Mouse (Mus musculus) liver, embryonic 11.5 days (tissue): ENCODE results near the gene N4bp1. TPM values are rescaled to one million over a fixed set of nuclear protein-coding genes. Genes with fewer than 3 reads are reported as not detected.

Experiments
- ATAC-seq: fragments of 200-750 bp; cut with Nextera tagmentation; replicated peaks from 2 replicates; pipeline ENCODE4 v1.8.0; 2017; ENCODE audit warnings: moderate number of reproducible peaks, mild to moderate bottlenecking, moderate TSS enrichment, moderate library complexity; ENCODE audit not compliant: low FRiP score
- DNase-seq: peaks from one replicate; pipeline ENCODE4 v3.0.0-alpha.2; 2017; ENCODE audit warnings: low spot score
- H3K27ac ChIP-seq: fragments of 300-500 bp; sonication (generic); 2 replicates; pipeline ENCODE4 v1.5.1; 2014; ENCODE audit warnings: mild to moderate bottlenecking, low read depth, low read length, control low read depth
- H3K27me3 ChIP-seq: fragments of 300-500 bp; sonication (generic); replicated peaks from 2 replicates; pipeline ENCODE4 v1.6.1; 2014; ENCODE audit warnings: low read length, mixed read lengths; ENCODE audit not compliant: control insufficient read depth, insufficient read depth
- H3K36me3 ChIP-seq: fragments of 300-500 bp; sonication (generic); 2 replicates; pipeline ENCODE4 v1.6.1; 2014; ENCODE audit warnings: mild to moderate bottlenecking, low read length, moderate library complexity, mixed read lengths; ENCODE audit not compliant: control insufficient read depth, insufficient read depth
- H3K4me1 ChIP-seq: fragments of 300-500 bp; sonication (generic); replicated peaks from 2 replicates; pipeline ENCODE4 v1.6.1; 2014; ENCODE audit warnings: low read length, mixed read lengths; ENCODE audit not compliant: control insufficient read depth, insufficient read depth
- H3K4me2 ChIP-seq: fragments of 300-500 bp; sonication (generic); 2 replicates; pipeline ENCODE4 v1.6.1; 2014; ENCODE audit warnings: mild to moderate bottlenecking, control low read depth, moderate library complexity
- H3K4me3 ChIP-seq: fragments of 300-500 bp; sonication (generic); 2 replicates; pipeline ENCODE4 v1.5.1; 2014; ENCODE audit warnings: low read depth, low read length, control low read depth
- H3K9ac ChIP-seq: fragments of 300-500 bp; sonication (generic); 2 replicates; pipeline ENCODE4 v1.6.1; 2014; ENCODE audit warnings: low read depth, low read length, control low read depth
- H3K9me3 ChIP-seq: fragments of 300-500 bp; sonication (generic); 2 replicates; pipeline ENCODE4 v1.6.1; 2016; ENCODE audit warnings: low read length, inconsistent platforms, mixed read lengths; ENCODE audit not compliant: control insufficient read depth
- WGBS: fragments of 180-500 bp; shearing (Covaris S2); extraction: QIAGEN DNeasy Blood & Tissue Kit; methylation state at CpG from one replicate; pipeline ENCODE4 v1.1.7; 2014; 5-methylcytosine and 5-hydroxymethylcytosine counted together
- polyA plus RNA-seq: library from polyadenylated mRNA; unstranded; fragments of >200 nt; fragmentation: Nextera tagmentation; extraction: Ambion mirVana; gene quantifications from 2 replicates; pipeline ENCODE4 v1.2.1, GENCODE M21; 2014

The N4bp1 gene
- polyA plus RNA-seq, 1 experiment from 2014 or later, result 7.8 TPM

GRCm38 (mm10) chr8:86845875-86846274 is 39.2 kb downstream of the N4bp1 start:
- Histone ChIP-seq H3K4me1 (no peaks in the 10 kb centered on the region), H3K9ac (no peak overlapping the region), H3K27ac (no peak overlapping the region), H3K27me3 (no peaks in the 10 kb centered on the region), H3K4me3 (no peak overlapping the region), H3K9me3 (no peaks in the 10 kb centered on the region), H3K4me2 (no peak overlapping the region), H3K36me3 (peaks cover 21% of the 10 kb centered on the region)
- 90% methylated on average over 5 of the region's 5 CpGs for WGBS
- ATAC-seq, result no peak
- no peak for DNase-seq

GRCm38 (mm10) chr8:86844856-86845255 is 40.2 kb downstream of the N4bp1 start:
- no peak overlapping the region for H3K27ac ChIP-seq
- H3K9me3 ChIP-seq, result no peaks in the 10 kb centered on the region
- peaks cover 19% of the 10 kb centered on the region for H3K36me3 ChIP-seq

GRCm38 (mm10) chr8:86843896-86844295 is 41.2 kb downstream of the N4bp1 start:
- ATAC-seq (peak; percentile 42; the same call in 1 of the 2 replicates), DNase-seq (no peak)
- WGBS, result 84% methylated on average over 8 of the region's 8 CpGs
- Histone ChIP-seq H3K9ac (no peak overlapping the region), H3K27ac (no peak overlapping the region), H3K9me3 (no peaks in the 10 kb centered on the region), H3K27me3 (no peaks in the 10 kb centered on the region), H3K4me3 (no peak overlapping the region), H3K4me1 (no peaks in the 10 kb centered on the region), H3K4me2 (no peak overlapping the region), H3K36me3 (peaks cover 21% of the 10 kb centered on the region)

More at GRCm38 (mm10) chr8:86844856-86845255, 40.2 kb downstream of the N4bp1 start:
- ATAC-seq, result no peak
- DNase-seq, result no peak
- Histone ChIP-seq H3K4me3 (no peak overlapping the region), H3K9ac (no peak overlapping the region), H3K4me2 (no peak overlapping the region), H3K4me1 (no peaks in the 10 kb centered on the region), H3K27me3 (no peaks in the 10 kb centered on the region)
- 95% methylated on average over 6 of the region's 6 CpGs for WGBS

- WGBS, result 88% methylated on average over 8 of the region's 8 CpGs
- Histone ChIP-seq H3K9me3 (no peaks in the 10 kb centered on the region), H3K4me1 (no peaks in the 10 kb centered on the region), H3K9ac (no peak overlapping the region), H3K27me3 (no peaks in the 10 kb centered on the region), H3K4me2 (no peak overlapping the region), H3K27ac (no peak overlapping the region), H3K36me3 (peaks cover 17% of the 10 kb centered on the region), H3K4me3 (no peak overlapping the region)
- DNase-seq (no peak), ATAC-seq (no peak)
Observed at GRCm38 (mm10) chr8:86841556-86842309, 43.3 kb downstream of the N4bp1 start.

- Histone ChIP-seq H3K4me2 (no peak overlapping the region), H3K9me3 (no peaks in the 10 kb centered on the region)
- no peak for ATAC-seq
Observed at GRCm38 (mm10) chr8:86840120-86840693, 44.9 kb downstream of the N4bp1 start.

GRCm38 (mm10) chr8:86838707-86839438 is 46.2 kb downstream of the N4bp1 start:
- no peaks in the 10 kb centered on the region for H3K27me3 ChIP-seq
- no peaks in the 10 kb centered on the region for H3K4me1 ChIP-seq
- DNase-seq, result no peak
- no peak overlapping the region for H3K9ac ChIP-seq
- no peak overlapping the region for H3K27ac ChIP-seq
- H3K36me3 ChIP-seq, result peaks cover 13% of the 10 kb centered on the region
- H3K9me3 ChIP-seq, result no peaks in the 10 kb centered on the region
- H3K4me2 ChIP-seq, result no peak overlapping the region
- no peak for ATAC-seq
- WGBS, result 82% methylated on average over 6 of the region's 6 CpGs
- no peak overlapping the region for H3K4me3 ChIP-seq

More at GRCm38 (mm10) chr8:86840120-86840693, 44.9 kb downstream of the N4bp1 start:
- WGBS, result 91% methylated on average over 12 of the region's 12 CpGs
- Histone ChIP-seq H3K27ac (no peak overlapping the region), H3K9ac (no peak overlapping the region), H3K27me3 (no peaks in the 10 kb centered on the region), H3K4me3 (no peak overlapping the region), H3K4me1 (no peaks in the 10 kb centered on the region), H3K36me3 (peaks cover 17% of the 10 kb centered on the region)
- no peak for DNase-seq

- no peaks in the 10 kb centered on the region for H3K9me3 ChIP-seq
- H3K4me3 ChIP-seq, result no peak overlapping the region
- WGBS, result 61% methylated on average over 2 of the region's 2 CpGs
- no peak for ATAC-seq
- H3K9ac ChIP-seq, result no peak overlapping the region
- no peak overlapping the region for H3K4me2 ChIP-seq
- H3K36me3 ChIP-seq, result peaks cover 5% of the 10 kb centered on the region; the same call in 1 of the 2 replicates
- DNase-seq, result no peak
- no peak overlapping the region for H3K27ac ChIP-seq
- no peaks in the 10 kb centered on the region for H3K27me3 ChIP-seq
- H3K4me1 ChIP-seq, result no peaks in the 10 kb centered on the region
Observed at GRCm38 (mm10) chr8:86837234-86837633, 47.8 kb downstream of the N4bp1 start.

- Histone ChIP-seq H3K27me3 (no peaks in the 10 kb centered on the region), H3K4me1 (no peaks in the 10 kb centered on the region), H3K9me3 (no peaks in the 10 kb centered on the region), H3K9ac (no peak overlapping the region), H3K4me2 (no peak overlapping the region), H3K27ac (no peak overlapping the region), H3K4me3 (no peak overlapping the region), H3K36me3 (peaks cover 2% of the 10 kb centered on the region; the same call in 1 of the 2 replicates)
- DNase-seq (no peak), ATAC-seq (no peak)
Observed at GRCm38 (mm10) chr8:86835881-86836280, 49.2 kb downstream of the N4bp1 start.
